Mouse (Mus musculus) kidney, adult 18-20 months (tissue): ENCODE results near the gene Washc4.
"Not testable (repeated sequence)": the region's sequence is repeated elsewhere in the genome, so short reads cannot be mapped to it uniquely, and the experiment has no call there.

Experiments
- DNase-seq: peaks from one replicate; pipeline ENCODE4 v3.0.0; 2021

Washc4 gene

DNA sequence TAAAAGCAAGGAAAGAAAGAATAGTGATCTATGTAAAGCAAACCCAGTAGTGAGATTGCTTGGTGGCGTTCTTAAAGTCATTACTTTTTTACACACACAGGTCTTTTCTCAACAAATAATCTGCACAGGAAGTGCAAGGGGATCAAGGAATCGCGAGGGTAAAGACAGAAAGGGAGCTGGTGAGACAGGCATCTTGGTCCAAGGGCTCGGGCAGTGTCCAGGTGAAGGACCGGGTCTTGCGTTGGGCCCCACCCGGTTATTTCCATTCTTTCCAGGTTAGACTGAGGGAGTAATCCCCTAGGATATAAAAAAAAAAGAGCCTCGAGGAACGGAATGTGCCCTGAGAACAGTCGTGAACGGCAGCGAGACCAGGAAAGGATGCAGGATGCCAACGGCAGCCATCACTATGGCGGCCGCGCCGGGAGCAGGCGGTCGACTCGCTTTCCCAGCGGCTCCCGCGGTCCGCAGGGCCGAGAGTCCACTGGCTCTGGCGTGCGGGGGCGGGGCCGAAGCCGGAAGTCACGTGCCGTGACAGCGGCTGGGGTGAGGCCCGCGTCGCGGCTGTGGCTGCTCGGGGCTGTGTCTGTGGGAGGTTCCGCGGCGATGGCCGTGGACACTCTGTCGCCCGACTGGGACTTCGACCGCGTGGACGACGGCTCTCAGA lies at the start of gene Washc4:
TSS of gene Washc4 (plus strand) at position 314 of the 664 bp plus-strand sequence.
- peak; percentile 95 for DNase-seq

DNA sequence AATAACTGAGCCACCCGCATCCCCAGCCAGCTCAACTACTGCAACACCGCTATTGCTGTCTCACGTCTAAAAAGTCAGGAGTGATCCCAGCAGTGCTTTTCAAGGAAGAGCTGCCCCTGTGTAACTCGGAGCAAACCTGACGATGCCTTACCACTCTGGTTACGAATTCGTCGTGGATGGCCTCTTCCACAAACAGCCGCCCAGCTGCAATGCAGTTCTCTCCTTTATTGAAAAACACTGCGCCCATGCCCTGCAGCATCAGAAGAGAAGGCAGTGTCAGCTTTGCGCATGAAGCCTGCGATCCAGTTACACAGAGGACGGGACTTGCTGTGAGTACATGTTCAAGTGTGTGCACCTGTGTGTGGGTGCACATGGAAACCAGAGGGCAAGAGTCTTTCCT lies 46.2 kb upstream of the Washc4 start:
- DNase-seq = no peak

DNA sequence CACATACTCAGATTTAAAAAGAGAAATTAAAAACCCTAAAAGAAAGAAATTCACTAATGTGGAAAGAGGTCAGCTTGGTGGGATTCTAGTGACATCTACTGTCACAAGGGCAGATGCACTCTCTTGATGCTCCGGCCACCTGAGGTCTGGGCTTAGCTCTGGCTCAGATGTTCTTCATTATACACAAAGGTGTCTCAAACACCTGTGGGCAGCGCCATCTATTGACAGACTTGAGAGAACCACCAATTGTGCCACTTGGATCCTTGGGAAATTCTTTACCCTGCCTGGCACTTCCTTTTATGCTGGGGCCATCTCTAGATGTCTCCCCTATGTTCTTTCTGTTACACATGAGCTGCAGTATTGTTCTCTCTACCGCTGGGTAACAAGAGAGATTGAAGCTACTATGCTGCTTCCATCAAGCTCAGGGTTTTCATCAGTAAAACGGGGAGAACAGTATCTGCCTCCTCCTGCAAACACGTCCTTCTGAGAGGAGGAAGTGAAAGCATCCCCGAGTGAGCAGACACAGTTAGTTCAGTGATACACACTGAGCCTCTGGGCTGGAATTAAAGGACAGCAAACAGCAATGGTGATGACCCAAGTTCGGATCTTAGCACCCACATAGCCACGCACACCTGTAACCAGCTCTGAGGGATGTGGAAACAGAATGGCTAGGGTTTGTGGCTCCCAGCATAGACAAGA lies 34.4 kb upstream of the Washc4 start:
- peak; percentile 37 for DNase-seq

DNA sequence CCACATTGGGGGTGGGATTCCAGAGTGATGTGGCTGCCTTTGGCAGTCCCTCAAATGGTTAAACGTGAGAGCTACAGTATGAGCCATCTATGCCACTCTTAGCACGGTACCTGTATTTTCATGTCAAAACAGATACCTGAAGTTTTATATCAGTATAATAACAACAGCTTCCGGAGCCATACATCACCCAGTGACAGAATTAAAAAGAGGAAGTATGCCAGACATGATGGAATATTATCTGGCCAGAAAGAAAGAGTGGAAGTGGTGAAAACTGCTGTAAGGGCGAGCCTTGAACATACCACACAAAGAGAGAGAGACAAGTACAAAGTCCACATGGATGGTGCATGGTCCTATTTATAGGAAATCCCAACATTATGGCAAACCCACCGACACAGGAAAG lies 32.2 kb upstream of the Washc4 start:
- no peak for DNase-seq

DNA sequence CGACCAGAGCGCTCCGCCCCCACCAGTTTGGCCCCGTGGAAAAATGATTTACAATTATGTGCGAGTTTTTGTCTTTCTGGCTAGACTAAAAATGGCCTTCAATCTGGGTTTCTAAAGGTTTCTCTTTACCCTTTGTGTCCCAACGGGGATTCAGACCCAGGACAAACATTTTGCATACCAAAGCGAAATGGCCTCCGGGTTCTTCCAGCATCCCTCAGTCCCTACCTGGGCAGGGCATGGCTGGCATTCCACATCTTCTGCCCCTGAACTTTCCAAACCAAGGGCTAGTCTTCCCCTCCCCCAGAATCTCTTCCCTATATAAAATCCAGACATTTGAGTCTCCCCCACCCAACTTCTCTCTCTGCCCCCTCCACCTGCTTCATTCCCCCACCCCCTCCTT lies 29.8 kb upstream of the Washc4 start:
- DNase-seq = no peak

DNA sequence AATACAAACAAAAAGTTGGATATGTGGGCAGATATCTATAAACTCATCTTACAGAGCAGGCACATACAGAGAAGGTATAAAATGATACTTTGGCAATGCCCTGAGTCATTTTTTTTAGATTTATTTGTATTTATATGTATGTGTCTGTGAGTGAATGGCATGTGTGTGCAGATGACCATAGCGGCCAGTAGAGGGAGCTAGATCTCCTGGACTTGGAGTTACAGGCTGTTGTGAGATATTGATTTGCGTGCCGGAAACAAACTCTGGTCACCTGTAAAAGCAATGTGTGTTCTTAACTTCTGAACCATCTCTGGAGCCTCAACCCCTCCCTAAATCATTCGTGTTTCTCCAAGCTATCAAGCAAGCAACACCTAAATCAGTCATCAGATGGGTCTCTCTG lies 22.6 kb upstream of the Washc4 start:
- no peak for DNase-seq

DNA sequence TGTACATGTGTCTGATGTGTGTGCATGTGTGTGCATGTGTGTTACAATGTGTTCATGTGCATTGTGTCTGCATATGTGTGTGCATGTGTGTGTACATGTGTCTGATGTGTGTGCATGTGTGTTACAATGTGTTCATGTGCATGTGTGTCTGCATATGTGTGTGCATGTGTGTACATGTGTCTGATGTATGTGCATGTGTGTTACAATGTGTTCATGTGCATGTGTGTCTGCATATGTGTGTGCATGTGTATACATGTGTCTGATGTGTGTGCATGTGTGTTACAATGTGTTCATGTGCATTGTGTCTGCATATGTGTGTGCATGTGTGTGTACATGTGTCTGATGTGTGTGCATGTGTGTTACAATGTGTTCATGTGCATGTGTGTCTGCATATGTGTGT lies 19.3 kb upstream of the Washc4 start:
- DNase-seq = not testable (repeated sequence)

DNA sequence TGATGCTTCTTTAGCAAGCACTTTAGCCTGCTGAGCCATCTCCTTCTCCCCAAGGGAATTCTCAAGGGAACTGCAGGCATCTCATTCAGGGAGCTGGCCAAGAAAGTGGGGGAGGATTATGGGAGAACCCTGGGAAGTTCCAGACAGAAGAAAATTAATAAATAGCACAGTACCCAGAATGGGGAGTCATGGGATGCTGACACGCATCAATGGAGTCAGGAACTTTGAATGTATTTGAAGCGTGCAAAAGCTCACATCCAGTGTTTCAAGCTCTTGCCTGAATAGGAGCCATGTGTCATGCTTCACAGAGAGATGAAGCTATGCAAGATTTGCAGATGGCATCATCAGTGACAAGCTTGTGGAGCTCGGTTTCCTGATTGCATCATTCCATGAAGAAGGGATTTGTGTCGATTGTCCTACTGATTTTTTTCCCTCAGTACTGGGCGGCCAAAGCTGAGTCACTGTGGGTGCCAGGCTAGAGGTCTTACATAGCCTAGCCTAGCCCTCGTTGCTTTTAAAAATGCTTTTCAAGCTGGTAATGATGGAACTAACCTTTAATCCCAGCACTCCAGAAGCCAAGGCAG lies 13.1 kb upstream of the Washc4 start:
- DNase-seq = no peak

DNA sequence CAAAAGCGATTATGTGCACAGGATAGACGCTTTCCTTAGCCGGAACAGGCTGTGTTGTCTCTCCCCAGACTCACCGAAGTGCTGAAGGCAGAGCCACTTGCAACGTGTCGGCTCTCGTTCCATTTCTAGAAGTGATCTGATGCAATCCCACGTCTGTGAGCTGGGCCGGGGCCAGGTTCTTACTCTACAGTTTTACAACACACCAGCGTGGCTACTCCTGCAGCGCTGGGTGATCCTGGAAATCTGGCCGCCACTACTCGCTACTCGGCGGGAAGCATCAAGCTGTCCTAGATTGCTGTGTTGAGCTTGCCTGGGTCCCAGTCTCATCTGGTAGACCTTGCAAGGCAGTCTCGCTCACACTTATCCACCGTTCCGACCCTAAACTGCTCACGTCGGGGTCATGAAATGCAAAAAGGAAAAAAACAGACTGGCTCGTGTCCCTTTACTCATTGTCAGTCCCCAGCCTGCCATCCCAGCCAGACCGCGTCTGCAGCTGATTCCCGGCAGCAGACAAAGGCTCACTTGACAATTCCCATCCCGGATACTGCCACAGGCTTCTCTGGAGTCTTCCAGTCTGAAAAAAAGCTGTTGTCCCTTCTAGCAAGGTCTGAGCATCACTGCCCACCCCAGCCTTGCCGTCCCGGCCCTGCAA lies 10.2 kb upstream of the Washc4 start:
- peak; percentile 6 for DNase-seq

DNA sequence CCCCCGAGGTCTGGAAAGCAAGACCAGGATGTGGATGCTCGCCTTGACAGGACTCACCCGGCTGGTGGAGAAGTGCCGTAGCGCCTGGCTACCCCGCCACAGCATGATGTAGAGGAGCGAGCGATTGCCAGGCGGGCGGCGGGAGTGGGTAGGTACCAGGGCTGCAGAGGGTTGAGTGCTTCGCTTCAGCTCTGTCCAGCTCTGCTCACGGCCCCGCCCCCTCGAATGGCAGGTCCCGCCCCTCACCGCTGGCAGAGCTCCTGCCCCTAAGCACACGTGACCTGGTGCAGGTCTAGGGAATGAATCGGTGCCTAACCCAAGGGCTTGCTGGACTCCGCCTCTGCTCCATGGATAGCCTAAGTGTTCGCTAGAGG lies 9.7 kb upstream of the Washc4 start, which contains the start of gene Aldh1l2:
TSS of gene Aldh1l2 (minus strand) at position 231 of the 374 bp plus-strand sequence.
- DNase-seq = peak; percentile 85

DNA sequence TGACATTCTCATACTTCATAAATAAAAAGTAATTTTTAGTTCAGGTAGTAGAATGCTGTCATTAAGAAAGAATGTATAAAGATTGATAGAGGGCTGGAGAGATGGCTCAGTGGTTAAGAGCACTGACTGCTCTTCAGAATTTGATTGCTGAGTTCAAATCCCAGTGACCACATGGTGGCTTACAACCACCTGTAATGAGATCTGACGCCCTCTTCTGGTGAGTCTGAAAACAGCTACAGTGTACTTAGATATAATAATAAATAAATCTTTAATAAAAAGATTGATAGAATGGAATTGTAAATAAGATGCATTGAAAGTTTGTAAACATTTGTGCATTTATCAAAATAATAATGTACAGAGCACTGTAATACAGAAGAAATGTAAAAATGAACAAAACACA lies 7.1 kb upstream of the Washc4 start:
- no peak for DNase-seq

DNA sequence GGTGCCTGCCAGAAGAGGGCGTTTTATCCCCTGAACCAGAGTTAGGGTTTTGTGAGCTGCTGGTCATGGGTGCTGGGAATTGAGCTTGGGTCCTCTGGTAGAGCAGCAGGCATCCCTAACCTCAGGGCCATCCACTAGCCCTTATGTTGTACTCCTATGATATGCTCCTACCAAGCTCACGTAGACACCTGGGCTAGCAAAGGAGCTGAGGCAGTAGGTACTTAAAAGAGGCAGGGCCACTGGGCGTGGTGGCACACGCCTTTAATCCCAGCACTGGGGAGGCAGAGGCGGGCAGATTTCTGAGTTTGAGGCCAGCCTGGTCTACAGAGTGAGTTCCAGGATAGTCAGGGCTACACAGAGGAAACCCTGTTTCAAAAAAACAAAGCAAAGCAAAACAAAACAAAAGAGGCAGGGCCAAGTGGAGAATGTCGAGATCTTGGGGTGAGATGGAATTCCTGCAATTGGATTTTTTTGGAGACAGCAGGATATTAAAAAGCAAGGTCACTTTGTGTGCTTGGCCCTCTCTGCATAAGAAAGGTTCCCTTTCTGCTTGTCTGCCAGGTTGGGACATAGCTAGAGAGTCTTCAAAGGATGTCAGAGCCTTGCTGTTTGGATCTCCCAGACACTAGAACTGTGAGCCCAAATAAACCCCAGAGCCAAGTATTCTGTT lies 4.1 kb upstream of the Washc4 start:
- no peak for DNase-seq

DNA sequence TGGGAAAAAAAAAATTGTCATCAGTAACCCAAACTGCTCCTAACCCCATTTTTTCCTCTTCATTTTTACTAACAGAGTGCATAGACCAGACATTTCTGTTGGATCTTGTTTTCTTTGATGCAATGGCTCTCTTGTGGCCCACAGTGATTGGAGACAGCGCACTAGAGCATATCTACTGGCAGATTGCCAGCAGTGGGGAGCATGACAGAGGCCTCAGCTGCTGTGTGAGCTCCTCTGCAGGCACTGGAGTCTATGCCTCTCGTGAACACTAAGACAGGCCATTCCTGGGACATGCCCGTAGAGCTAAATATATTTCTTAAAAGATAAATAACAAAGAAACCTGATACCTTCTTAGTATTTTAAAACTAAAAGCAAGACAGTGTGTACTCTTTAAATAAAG lies 3.5 kb upstream of the Washc4 start:
- no peak for DNase-seq

DNA sequence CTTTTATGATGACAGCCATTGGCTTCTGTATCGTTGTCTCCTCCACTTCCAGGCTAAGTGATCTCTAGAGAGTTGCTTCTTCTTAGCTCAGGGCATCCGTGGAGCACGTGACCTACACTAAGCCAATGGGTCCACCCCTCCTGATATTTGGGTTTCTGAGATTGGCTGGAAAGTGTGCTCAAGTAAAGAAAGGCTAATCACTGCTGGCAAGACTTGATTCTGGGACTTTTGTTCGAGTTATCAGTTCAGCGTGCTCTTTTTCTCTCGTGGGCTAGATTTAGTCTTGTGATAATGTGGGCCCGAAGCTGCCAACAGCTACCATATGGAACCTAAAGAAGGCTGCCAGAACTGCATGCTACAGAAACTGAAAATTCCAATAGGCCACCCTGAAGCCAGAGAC lies 1.3 kb upstream of the Washc4 start:
- DNase-seq = no peak

DNA sequence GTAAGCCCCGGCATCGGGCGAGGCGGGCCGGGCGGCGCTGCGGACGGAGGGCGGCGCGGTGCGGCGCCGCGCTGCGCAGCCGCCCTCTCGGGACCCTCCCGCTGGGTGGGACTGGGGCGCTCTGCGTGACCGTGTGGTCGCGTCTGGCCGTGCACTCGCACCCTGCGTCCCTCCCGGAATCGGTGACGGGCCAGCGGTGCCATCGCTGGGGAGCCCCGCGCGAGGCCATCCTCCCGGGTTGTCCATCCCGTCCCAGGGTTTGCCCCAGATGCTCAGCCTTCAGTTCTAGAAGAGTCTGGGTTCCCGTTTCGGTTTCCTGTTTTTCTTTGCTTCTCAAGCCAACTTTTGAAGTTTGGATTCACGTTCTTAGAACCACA lies 539 bp downstream of the Washc4 start:
- DNase-seq = no peak

DNA sequence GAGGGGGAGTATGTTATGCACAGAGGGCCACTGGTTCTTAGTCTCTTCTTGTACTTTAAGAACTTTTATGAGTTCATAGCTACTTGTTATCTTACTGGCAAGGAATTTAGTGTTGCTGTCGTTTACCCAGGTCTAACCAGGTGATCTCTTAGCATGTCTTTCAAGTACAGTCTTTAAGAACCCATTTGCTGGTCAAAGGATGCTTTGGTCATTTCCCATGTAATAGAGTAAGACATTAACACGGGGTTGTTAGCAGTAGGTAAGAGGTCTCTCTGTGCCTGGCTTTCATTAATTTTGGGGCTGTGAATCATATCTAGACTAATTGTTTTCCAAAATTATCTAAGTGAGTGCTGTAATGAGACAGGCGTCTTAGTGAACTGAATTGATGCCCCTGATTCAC lies 1.8 kb downstream of the Washc4 start:
- no peak for DNase-seq

DNA sequence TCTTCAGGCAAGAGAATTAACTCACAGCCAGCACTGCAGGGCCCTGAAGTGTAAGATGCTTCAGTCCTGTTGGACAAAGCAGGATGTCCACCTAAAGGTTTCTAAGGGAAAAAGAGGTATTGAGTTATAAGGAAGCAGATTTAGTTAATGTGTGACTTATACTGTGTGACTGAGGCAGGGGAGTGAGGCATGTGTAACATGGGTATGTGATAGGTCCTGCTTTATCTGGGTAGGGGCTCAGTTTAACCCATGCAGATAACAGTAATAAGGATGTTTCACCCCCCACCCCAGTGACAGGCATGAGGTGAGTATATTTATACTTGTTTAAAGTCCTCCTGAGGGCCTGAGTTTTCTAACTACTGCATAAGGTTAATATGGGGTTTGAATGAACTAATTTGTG lies 19.5 kb downstream of the Washc4 start:
- no peak for DNase-seq

DNA sequence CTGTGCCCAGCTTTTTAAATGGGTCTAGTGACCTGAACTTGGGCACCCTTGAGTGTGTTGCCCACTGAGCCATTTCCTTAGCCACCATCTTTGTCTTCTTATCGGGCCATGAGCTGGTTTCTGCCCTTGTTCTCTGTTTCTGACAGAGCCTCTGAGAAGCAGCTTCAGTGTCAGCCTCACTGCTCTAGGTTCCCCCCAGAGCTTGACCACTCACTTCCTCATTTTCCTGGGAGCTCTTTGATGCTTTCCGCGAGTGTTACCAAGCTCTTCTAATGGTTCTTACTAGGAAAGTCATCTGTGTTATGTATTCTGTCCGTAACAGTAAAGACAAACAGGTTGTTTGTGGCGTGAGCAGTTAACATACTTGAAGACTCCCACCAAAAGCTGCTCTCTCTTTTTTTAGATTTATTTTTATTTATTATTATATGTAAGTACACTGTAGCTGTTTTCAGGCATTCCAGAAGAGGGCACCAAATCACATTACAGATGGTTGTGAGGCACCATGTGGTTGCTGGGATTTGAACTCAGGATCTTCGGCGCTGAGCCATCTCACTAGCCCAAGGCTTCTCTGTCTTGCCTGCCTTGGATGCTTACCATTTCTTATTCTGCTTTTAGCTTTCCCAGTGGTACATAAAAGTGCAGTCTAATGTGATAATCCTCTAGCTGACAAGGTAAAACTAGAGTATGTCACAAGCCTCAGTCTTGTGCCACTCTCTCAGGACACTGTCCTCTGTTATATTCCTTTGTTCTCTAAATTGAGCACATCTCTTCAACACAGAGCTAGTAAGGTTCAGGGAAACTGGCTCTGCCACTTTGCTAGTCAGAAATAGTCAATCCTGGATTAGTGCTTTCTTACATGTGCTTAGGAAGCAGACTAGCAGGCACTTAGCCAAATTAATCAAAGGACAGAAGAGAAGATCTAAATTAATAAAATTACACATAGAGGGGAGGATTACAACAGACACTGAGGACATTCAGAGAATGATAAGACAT lies 22.2 kb downstream of the Washc4 start:
- DNase-seq = no peak

DNA sequence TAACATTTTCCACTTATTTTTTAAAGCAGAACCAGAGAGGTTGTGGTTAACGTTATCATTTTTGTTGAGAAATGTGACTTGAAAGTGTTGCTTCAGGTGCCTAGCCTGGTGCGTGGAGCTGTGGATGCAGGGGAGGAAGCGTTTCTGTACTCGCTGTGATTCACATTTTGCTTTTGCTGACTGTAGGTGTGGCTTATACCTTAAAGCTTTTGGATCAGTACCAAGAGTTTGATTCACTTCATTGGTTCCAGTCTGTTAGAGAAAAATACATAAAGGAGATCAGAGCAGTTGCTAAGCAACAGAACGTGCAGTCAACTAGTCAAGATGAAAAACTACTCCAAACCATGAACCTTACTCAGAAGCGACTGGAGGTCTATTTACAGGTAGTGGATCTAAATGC lies 47.2 kb downstream of the Washc4 start:
- no peak for DNase-seq

DNA sequence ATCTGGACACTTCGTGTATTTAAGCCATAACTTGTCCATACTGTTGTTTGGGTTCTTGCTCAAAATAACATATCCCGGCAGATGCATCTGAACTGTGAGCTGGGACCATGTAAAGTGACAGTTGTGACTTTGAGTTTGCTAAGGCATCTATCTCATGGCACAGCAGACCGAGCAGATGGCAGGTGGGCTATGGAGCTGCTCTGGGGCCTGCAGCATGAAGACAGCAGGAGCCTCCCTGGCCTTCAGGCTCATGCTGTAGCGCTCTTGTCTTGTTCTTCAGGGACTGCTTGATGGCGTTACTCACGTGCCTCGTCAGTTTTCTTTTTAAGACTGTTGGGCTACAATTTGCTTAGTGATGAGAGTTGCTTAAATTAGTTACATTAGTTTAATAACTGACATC lies 49.1 kb downstream of the Washc4 start:
- no peak for DNase-seq

DNA sequence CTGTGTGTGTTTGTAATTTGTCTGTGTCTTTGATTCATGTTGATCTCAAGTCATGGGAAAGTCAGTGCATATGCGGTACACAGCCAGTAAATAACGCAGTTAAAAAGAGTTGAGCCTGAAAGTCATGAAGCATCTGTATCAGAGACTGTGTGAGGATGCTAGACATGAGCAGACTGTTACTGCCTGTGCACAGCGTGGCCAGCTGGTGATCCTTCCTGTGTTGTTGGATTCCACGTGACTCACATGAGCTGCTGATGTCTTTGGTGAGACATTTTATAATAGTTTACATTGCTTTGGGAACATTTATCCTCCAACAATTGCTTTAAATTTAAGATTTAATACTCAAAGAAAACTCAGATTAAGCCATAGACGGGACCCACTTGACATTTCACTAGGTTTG lies 51.0 kb downstream of the Washc4 start:
- no peak for DNase-seq

DNA sequence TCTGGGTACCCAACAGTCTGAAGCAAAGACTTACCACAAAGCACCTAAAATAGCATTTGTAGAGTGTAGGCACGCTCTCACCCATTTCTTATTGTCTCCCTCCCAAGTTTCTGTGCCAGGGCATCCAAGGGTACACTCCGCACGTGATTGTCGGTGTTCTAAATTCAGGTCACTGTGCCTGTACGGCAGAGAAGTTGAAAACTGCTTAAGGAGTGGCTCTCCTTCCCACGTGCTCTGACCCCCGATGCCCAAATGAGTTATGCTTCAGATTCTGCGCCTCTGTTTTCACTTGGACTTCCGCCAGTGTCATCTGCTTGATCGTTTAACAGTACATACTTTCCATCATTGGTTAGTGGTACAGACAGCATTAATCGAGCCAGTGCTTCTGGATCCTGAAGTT lies 57.1 kb downstream of the Washc4 start:
- DNase-seq = no peak
